Mouse (Mus musculus) embryonic facial prominence, embryonic 13.5 days (tissue): ENCODE measurements around the gene BC030870. TPM values are rescaled to one million over a fixed set of nuclear protein-coding genes. Genes with fewer than 3 reads are reported as not detected.
"Not testable (repeated sequence)": the region's sequence is repeated elsewhere in the genome, so short reads cannot be mapped to it uniquely, and the experiment has no call there.

Experiments
- ATAC-seq: fragments of 200-750 bp; cut with Nextera tagmentation; 2 replicates; pipeline ENCODE4 v1.8.0; 2017; ENCODE audit warnings: low read depth; ENCODE audit not compliant: insufficient number of reproducible peaks, insufficient read depth, low FRiP score, low TSS enrichment
- H3K27ac ChIP-seq: fragments of 300-500 bp; sonication (generic); 2 replicates; pipeline ENCODE4 v1.5.1; 2015; ENCODE audit warnings: moderate library complexity, mild to moderate bottlenecking, inconsistent platforms
- H3K27me3 ChIP-seq: fragments of 300-500 bp; sonication (generic); 2 replicates; pipeline ENCODE4 v1.6.1; 2015; ENCODE audit warnings: mild to moderate bottlenecking, inconsistent platforms
- H3K36me3 ChIP-seq: fragments of 300-500 bp; sonication (generic); 2 replicates; pipeline ENCODE4 v1.6.1; 2015; ENCODE audit warnings: mild to moderate bottlenecking, inconsistent platforms
- H3K4me1 ChIP-seq: fragments of 300-500 bp; sonication (generic); 2 replicates; pipeline ENCODE4 v1.6.1; 2015; ENCODE audit warnings: inconsistent platforms
- H3K4me2 ChIP-seq: fragments of 300-500 bp; sonication (generic); 2 replicates; pipeline ENCODE4 v1.6.1; 2015; ENCODE audit warnings: moderate library complexity, mild to moderate bottlenecking, inconsistent platforms
- H3K4me3 ChIP-seq: fragments of 300-500 bp; sonication (generic); 2 replicates; pipeline ENCODE4 v1.5.1; 2015; ENCODE audit warnings: mild to moderate bottlenecking, inconsistent platforms
- H3K9ac ChIP-seq: fragments of 300-500 bp; sonication (generic); 2 replicates; pipeline ENCODE4 v1.6.1; 2015; ENCODE audit warnings: mild to moderate bottlenecking, inconsistent platforms
- H3K9me3 ChIP-seq: fragments of 300-500 bp; sonication (generic); 2 replicates; pipeline ENCODE4 v1.6.1; 2016; ENCODE audit warnings: inconsistent platforms
- WGBS: fragments of 180-500 bp; shearing (Covaris S2); methylation state at CpG from one replicate; pipeline ENCODE4 v1.1.7; 2015; ENCODE audit warnings: mixed read lengths; 5-methylcytosine and 5-hydroxymethylcytosine counted together
- polyA plus RNA-seq: library from polyadenylated mRNA; unstranded; fragments of >200 nt; fragmentation: Nextera tagmentation; extraction: Ambion mirVana; gene quantifications from 2 replicates; pipeline ENCODE4 v1.2.1, GENCODE M21; 2015

BC030870 gene
- polyA plus RNA-seq = not detected in 2 replicates

GRCm38 (mm10) chr8:65129199-65129788 lies at the start of gene BC030870:
BC030870 (minus strand) TSS chr8:65129563.
- Histone ChIP-seq H3K27me3 (no peaks in the 10 kb centered on the region), H3K4me2 (no peak within 1 kb of the TSS), H3K36me3 (no peaks in the 10 kb centered on the region), H3K4me1 (no peaks in the 10 kb centered on the region), H3K9ac (no peak within 1 kb of the TSS), H3K9me3 (no peaks in the 10 kb centered on the region), H3K27ac (no peak within 1 kb of the TSS), H3K4me3 (no peak within 1 kb of the TSS)
- 82% methylated on average over 15 of the region's 15 CpGs for WGBS
- ATAC-seq = no peak

- Histone ChIP-seq H3K4me3 (no peak overlapping the region), H3K4me1 (no peaks in the 10 kb centered on the region), H3K9ac (no peak overlapping the region), H3K36me3 (no peaks in the 10 kb centered on the region), H3K9me3 (no peaks in the 10 kb centered on the region), H3K27me3 (no peaks in the 10 kb centered on the region), H3K27ac (no peak overlapping the region), H3K4me2 (no peak overlapping the region)
- 85% methylated on average over 3 of the region's 3 CpGs for WGBS
- ATAC-seq = no peak
Measured at GRCm38 (mm10) chr8:65174746-65175476, 45.5 kb upstream of the BC030870 start.

DNA sequence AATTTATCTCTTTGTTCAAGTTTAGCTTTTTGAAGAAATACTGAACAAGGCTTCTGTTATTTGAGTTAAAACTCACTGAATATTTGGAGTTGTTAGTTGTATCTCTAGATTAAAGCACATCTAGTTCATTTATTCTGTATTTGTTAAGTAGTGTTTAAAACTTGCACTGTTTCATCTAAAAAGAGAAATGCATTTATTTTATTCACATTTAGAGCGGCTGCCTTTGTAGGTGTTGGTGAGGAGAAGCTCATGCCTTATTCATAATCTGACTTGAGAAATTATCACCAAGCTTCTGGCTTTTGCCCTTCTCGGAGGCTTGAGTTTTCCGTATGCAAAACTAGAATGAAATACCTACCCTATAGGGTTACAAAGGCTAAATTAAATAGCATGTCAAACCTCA lies 39.8 kb upstream of the BC030870 start:
- Histone ChIP-seq H3K9ac (no peak overlapping the region), H3K4me1 (no peaks in the 10 kb centered on the region), H3K36me3 (no peaks in the 10 kb centered on the region), H3K27ac (no peak overlapping the region), H3K27me3 (no peaks in the 10 kb centered on the region), H3K4me3 (no peak overlapping the region), H3K4me2 (no peak overlapping the region), H3K9me3 (no peaks in the 10 kb centered on the region)
- ATAC-seq = no peak
- WGBS = 78% methylated on average over 3 of the region's 3 CpGs

DNA sequence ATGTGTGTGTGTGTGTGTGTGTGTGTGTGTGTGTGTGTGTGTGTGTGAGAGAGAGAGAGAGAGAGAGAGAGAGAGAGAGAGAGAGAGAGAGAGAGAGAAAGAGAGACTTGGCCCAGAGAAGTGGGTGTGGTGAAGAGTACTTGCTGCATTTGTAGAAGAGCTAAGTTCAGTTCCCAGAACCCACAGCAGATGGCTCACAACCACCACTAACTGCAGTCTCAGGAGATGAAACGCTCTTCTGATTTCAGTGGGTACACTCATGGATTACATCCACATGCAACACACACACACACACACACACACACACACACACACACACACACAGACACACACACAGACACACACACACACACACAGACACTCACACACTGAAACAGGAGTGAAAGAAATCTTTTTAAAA lies 31.3 kb upstream of the BC030870 start:
- not testable (repeated sequence) for H3K27ac ChIP-seq, H3K9ac ChIP-seq, H3K9me3 ChIP-seq, H3K36me3 ChIP-seq, H3K4me3 ChIP-seq, H3K4me1 ChIP-seq, H3K4me2 ChIP-seq, H3K27me3 ChIP-seq, ATAC-seq
- WGBS = 58% methylated on average over 1 of the region's 1 CpGs

DNA sequence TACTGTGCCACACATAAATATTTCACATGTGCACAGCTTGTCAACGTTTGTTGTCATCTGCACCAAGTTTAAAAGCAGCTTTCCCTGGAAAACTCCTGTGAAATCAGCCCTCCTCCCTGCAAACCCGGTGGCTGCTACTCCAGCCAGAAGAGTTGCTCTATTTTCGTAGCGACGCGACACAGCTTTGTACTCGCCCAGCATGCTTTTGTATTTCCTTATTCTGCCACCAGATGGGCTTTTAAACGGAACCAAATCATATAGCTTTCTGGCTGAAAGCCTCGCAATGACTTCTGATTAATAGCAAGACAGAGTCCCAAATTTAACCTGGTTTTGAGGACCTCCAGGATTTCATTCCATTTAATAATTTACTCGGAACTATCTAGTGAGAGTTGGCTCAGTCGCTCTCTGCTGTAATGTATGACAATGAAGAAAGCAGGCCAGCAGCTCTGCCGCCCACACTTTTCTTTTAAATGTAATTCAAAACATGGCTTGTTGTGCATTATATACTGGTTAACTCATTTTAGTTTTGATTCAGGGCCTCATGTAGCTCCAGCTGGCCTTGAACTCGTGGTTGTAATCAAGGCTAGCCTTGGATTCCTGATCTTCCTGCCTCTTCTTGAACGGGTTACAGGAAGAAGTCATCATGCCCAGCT lies 29.9 kb upstream of the BC030870 start:
- no peaks in the 10 kb centered on the region for H3K27me3 ChIP-seq
- H3K4me1 ChIP-seq = no peaks in the 10 kb centered on the region
- ATAC-seq = no peak
- WGBS = 55% methylated on average over 14 of the region's 14 CpGs
- no peaks in the 10 kb centered on the region for H3K36me3 ChIP-seq
- H3K4me2 ChIP-seq = no peak overlapping the region
- H3K27ac ChIP-seq = no peak overlapping the region
- H3K4me3 ChIP-seq = no peak overlapping the region
- no peak overlapping the region for H3K9ac ChIP-seq
- no peaks in the 10 kb centered on the region for H3K9me3 ChIP-seq

- 89% methylated on average over 4 of the region's 4 CpGs for WGBS
- Histone ChIP-seq H3K4me3 (no peak overlapping the region), H3K27me3 (no peaks in the 10 kb centered on the region), H3K4me2 (no peak overlapping the region), H3K9me3 (no peaks in the 10 kb centered on the region), H3K4me1 (no peaks in the 10 kb centered on the region), H3K36me3 (no peaks in the 10 kb centered on the region), H3K9ac (no peak overlapping the region), H3K27ac (no peak overlapping the region)
- ATAC-seq = no peak
Measured at GRCm38 (mm10) chr8:65157901-65158300, 28.5 kb upstream of the BC030870 start.

GRCm38 (mm10) chr8:65138830-65139466 lies 9.6 kb upstream of the BC030870 start:
- no peaks in the 10 kb centered on the region for H3K9me3 ChIP-seq
- H3K27me3 ChIP-seq = no peaks in the 10 kb centered on the region
- no peak overlapping the region for H3K27ac ChIP-seq
- H3K36me3 ChIP-seq = no peaks in the 10 kb centered on the region
- H3K4me2 ChIP-seq = no peak overlapping the region
- H3K4me1 ChIP-seq = no peaks in the 10 kb centered on the region
- no peak for ATAC-seq
- 65% methylated on average over 3 of the region's 3 CpGs for WGBS
- no peak overlapping the region for H3K4me3 ChIP-seq
- no peak overlapping the region for H3K9ac ChIP-seq

- Histone ChIP-seq H3K27ac (no peak overlapping the region), H3K4me1 (no peaks in the 10 kb centered on the region), H3K4me2 (no peak overlapping the region), H3K4me3 (no peak overlapping the region), H3K36me3 (no peaks in the 10 kb centered on the region), H3K27me3 (no peaks in the 10 kb centered on the region), H3K9me3 (no peaks in the 10 kb centered on the region), H3K9ac (no peak overlapping the region)
- ATAC-seq = no peak
- 79% methylated on average over 3 of the region's 3 CpGs for WGBS
Measured at GRCm38 (mm10) chr8:65126454-65126853, 2.9 kb downstream of the BC030870 start.

GRCm38 (mm10) chr8:65126014-65126413 lies 3.3 kb downstream of the BC030870 start:
- Histone ChIP-seq H3K9ac (no peak overlapping the region), H3K9me3 (no peaks in the 10 kb centered on the region), H3K4me3 (no peak overlapping the region), H3K4me2 (no peak overlapping the region), H3K4me1 (no peaks in the 10 kb centered on the region), H3K36me3 (no peaks in the 10 kb centered on the region), H3K27ac (no peak overlapping the region), H3K27me3 (no peaks in the 10 kb centered on the region)
- ATAC-seq = no peak
- WGBS = 80% methylated on average over 1 of the region's 1 CpGs

DNA sequence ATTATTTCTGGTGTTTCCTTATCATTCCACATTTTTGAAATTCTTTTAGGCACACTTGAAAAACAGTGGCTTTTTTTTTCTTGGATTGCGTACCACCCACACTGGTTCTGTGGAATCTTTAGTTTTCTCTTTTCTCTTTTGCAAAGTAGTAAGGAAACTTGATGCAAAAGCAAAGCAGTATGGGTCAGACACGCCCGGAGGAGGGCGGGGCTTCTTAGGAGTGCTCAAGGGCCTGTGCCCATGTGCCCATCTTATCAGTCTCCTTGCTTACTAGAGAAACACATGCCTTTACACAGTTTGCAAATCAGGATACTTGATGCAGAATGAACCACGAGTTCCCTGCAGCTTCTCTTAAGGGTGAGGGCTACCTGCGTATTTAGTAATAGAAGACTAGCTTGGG lies 17.3 kb downstream of the BC030870 start:
- H3K9ac ChIP-seq = no peak overlapping the region
- no peak overlapping the region for H3K4me2 ChIP-seq
- no peak for ATAC-seq
- H3K4me3 ChIP-seq = no peak overlapping the region
- no peaks in the 10 kb centered on the region for H3K4me1 ChIP-seq
- H3K27me3 ChIP-seq = no peaks in the 10 kb centered on the region
- H3K9me3 ChIP-seq = no peaks in the 10 kb centered on the region
- no peak overlapping the region for H3K27ac ChIP-seq
- no peaks in the 10 kb centered on the region for H3K36me3 ChIP-seq
- 75% methylated on average over 6 of the region's 6 CpGs for WGBS

DNA sequence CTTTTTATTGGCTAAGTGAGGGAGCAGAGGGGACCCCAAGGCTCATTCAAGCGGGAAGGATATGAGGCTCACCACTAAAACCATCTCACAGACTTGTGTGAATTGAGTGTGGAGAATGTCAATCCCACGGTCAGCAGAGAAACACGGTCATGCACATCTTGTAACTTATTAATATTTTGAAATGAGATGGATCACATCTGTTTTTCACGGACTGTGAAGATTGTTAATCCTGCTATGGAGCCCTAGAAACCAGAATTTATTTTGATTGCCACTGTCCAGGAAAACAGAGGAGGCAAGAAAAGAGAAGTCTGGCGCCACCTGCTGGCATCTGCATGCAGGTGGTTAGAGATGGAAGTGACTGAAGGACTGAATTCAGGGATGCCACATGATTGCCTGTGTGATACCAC lies 19.1 kb downstream of the BC030870 start:
- no peak for ATAC-seq
- Histone ChIP-seq H3K4me2 (no peak overlapping the region), H3K4me3 (no peak overlapping the region), H3K9me3 (no peaks in the 10 kb centered on the region), H3K9ac (no peak overlapping the region), H3K36me3 (no peaks in the 10 kb centered on the region), H3K4me1 (no peaks in the 10 kb centered on the region), H3K27ac (no peak overlapping the region), H3K27me3 (no peaks in the 10 kb centered on the region)
- WGBS = 30% methylated on average over 5 of the region's 5 CpGs
